Mouse (Mus musculus): ENCODE data around the gene D430019H16Rik.

GRCm38 (mm10) chr12:105517026-105517675 lies 63.5 kb downstream of the D430019H16Rik start:
- TF ChIP-seq CTCF (IDR thresholded peaks at IDR 0.05; ENCODE audit: insufficient read depth, low read depth, low read length) (no peak), POLR2A (IDR thresholded peaks at IDR 0.05; ENCODE audit: insufficient read depth, low read depth, low read length) (no peak)

All from olfactory bulb, adult 2 months (tissue).